Mouse (Mus musculus) spleen, adult 2 months (tissue): ENCODE measurements around the gene Ssbp4. TPM values are rescaled to one million over a fixed set of nuclear protein-coding genes. Genes with fewer than 3 reads are reported as not detected.

ENCODE experiments used
- DNase-seq, 2 experiments: peaks; one replicate each; pipeline versions ENCODE4 v3.0.0 to v3.0.0-alpha.2; 2012 to 2021; ENCODE audit warnings: low spot score in 2 of 2, low read depth in 1 of 2
- H3K27ac ChIP-seq: fragments of 200-500 bp; 2 replicates; pipeline ENCODE4 v1.5.1; 2012; ENCODE audit warnings: low read length, inconsistent platforms; ENCODE audit not compliant: insufficient read depth
- H3K27me3 ChIP-seq: fragments of 200-500 bp; 2 replicates; pipeline ENCODE4 v1.6.1; 2012; ENCODE audit warnings: mild to moderate bottlenecking, moderate library complexity, low read length, inconsistent platforms; ENCODE audit not compliant: control insufficient read depth, insufficient read depth
- H3K36me3 ChIP-seq: fragments of 200-500 bp; 2 replicates; pipeline ENCODE4 v1.6.1; 2012; ENCODE audit warnings: mild to moderate bottlenecking, low read length, inconsistent platforms; ENCODE audit not compliant: control insufficient read depth, insufficient read depth
- H3K4me1 ChIP-seq: fragments of 200-500 bp; 2 replicates; pipeline ENCODE4 v1.6.1; 2011; ENCODE audit warnings: inconsistent platforms; ENCODE audit not compliant: control insufficient read depth, insufficient read depth, insufficient read length
- H3K4me3 ChIP-seq: fragments of 200-500 bp; 2 replicates; pipeline ENCODE4 v1.5.1; 2011; ENCODE audit warnings: mild to moderate bottlenecking, inconsistent platforms; ENCODE audit not compliant: insufficient read depth, insufficient read length; ENCODE audit errors: extremely low read depth
- CTCF ChIP-seq: fragments of 200-500 bp; IDR thresholded peaks from 2 replicates; pipeline ENCODE4 v1.5.1; 2011; ENCODE audit warnings: mild to moderate bottlenecking, inconsistent platforms; ENCODE audit not compliant: insufficient read depth, insufficient read length, insufficient replicate concordance; ENCODE audit errors: extremely low read depth
- POLR2A ChIP-seq: fragments of 200-500 bp; IDR thresholded peaks from 2 replicates; pipeline ENCODE4 v1.6.1; 2011; ENCODE audit warnings: low read depth, low read length, inconsistent platforms
- WGBS: fragments of 180-500 bp; shearing (Covaris S2); methylation state at CpG from one replicate; pipeline ENCODE4 v1.1.7; 2018; 5-methylcytosine and 5-hydroxymethylcytosine counted together
- polyA plus RNA-seq: library from polyadenylated mRNA; depleted of rRNA; stranded (reverse); fragments of >200 nt; gene quantifications from 2 replicates; pipeline ENCODE4 v1.2.3, GENCODE M21; 2012

Gene Ssbp4
- polyA plus RNA-seq, 1 experiment, result 168 TPM

DNA sequence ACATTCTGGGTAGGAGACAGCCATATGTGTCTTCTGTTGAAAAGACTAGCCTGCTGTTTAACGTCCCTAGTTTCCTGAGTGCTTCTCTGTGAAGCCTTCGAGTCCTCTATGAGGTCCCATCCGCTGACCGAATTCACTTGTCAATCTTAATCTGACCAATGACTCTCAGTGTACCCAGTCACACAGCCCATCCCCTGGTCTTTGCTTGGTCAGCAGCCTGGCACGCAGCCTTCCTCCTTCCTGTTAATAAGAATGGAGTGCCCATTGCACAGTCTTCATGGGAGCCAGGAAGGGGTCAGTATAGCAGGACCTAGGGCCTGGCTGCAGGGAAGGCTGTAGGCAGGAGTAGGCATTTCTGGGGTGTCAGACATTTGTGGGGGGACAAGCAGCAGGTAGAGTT is 5.8 kb upstream of the Ssbp4 start:
- no peak for TF ChIP-seq CTCF
- TF ChIP-seq POLR2A, result no peak
- H3K4me3 ChIP-seq, result no peak overlapping the region

DNA sequence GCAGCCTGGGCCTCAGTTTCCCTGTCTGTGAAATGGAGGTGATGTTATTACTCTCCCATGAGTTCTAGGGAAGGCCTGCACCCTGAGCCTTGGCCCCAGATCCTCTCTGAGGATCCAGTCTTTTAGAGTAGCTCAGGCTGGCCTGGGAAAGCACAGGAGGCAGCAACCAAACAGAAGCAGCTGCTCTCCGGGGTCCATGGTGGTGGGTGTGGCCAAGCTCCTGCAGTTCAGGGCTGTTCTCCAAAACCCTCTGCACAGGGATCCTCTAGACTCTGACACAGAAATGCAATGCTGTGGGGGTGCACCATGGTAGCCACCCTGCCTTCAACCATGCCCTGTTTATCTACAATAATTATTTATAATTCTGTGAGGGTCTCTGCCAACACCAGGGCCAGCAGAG is 5.1 kb upstream of the Ssbp4 start:
- 44% methylated on average over 1 of the region's 1 CpGs for WGBS
- no peaks in the 10 kb centered on the region for H3K36me3 ChIP-seq
- no peaks in the 10 kb centered on the region for H3K27me3 ChIP-seq
- no peak for TF ChIP-seq POLR2A
- TF ChIP-seq CTCF, result no peak
- no peak for DNase-seq
- H3K27ac ChIP-seq, result no peak overlapping the region
- H3K4me1 ChIP-seq, result peaks cover 32% of the 10 kb centered on the region
- no peak overlapping the region for H3K4me3 ChIP-seq

More for the DNA sequence above, 5.8 kb upstream of the Ssbp4 start:
- Histone ChIP-seq H3K36me3 (no peaks in the 10 kb centered on the region), H3K27ac (peak overlapping the region; percentile 31; the same call in 1 of the 2 replicates), H3K27me3 (no peaks in the 10 kb centered on the region), H3K4me1 (peaks cover 31% of the 10 kb centered on the region)
- WGBS, result 51% methylated on average over 5 of the region's 5 CpGs
- DNase-seq, result no peak

DNA sequence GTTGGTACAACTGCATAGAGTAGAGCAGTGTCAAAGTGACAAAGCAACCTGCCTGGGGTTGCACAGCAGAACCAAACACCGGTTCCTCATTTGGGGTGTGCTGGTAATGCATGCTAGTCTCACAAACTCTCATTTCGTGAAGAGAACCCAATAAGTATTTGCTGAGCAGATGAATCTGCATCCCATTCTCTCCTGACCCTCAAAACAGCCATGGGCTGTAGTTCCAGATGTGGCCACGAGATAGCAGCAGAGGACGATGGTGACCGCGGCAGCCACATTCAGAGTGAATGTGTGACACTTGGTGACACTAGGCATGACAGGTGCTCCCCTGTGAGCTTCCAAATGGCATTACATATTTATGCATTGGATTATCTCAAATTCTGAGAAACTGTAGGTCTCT is 3.2 kb upstream of the Ssbp4 start:
- no peaks in the 10 kb centered on the region for H3K36me3 ChIP-seq
- H3K4me1 ChIP-seq, result peaks cover 25% of the 10 kb centered on the region
- H3K4me3 ChIP-seq, result peak overlapping the region; percentile 61; the same call in 1 of the 2 replicates
- H3K27me3 ChIP-seq, result no peaks in the 10 kb centered on the region
- peak; percentile 75 to 90 for DNase-seq
- 0% methylated on average over 6 of the region's 6 CpGs for WGBS
- TF ChIP-seq CTCF (peak; percentile 96; the same call in 1 of the 2 replicates), POLR2A (no peak)
- peak overlapping the region; percentile 84 for H3K27ac ChIP-seq

DNA sequence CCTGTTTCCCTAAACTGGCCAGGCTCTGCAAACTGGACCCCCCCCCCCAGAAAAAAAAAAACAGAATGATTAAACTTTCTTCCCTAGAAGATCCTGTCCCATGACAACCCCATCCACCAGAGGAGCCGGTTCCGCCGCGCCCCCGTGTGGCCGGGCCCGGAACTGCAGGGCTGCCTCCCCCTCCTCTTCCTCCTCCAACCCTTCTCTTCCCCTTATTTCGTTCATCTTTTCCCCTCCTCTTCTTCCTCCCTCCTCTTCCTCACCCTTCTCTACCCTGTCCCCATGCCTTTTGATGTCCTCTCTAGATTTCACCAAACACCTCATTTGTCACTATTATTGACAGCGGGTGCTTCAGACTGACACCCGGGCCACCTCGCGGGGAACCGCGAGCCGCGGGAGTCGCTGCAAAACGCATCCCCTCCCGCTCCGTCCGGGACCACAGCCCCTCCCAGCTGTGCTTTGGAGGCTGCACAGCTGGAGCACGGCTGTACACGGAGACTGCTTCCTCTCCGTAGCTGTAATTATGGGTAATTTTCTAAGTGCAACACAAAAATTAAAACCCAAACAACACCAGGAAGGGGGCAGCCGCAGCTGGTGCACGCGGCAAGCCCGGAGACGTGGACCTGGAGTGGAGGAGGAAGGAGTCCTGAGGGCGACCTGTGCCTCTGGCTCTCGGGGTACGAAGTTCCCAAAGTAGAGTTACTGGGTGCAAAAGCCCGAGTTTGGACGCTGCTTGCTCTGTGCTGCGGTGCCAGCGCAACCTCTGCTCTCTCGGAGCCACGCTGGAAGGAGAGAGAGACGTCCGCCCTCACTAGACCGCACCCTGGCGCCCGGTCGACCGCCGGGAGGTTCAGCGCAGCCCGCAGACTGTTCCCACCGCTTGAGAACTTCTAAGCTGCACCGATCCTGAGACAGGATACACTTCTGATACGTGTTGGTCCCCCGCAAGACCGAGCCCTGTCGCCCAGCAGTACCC is 2.4 kb upstream of the Ssbp4 start:
- no peaks in the 10 kb centered on the region for H3K27me3 ChIP-seq
- WGBS, result under 1% methylated on average over 54 of the region's 54 CpGs
- no peaks in the 10 kb centered on the region for H3K36me3 ChIP-seq
- peak in 1 of 2 experiments; percentile 79 for DNase-seq
- H3K4me1 ChIP-seq, result peaks cover 23% of the 10 kb centered on the region
- H3K4me3 ChIP-seq, result peak overlapping the region; percentile 61
- peak overlapping the region; percentile 84 for H3K27ac ChIP-seq
- TF ChIP-seq POLR2A (no peak), CTCF (peak; percentile 97)

DNA sequence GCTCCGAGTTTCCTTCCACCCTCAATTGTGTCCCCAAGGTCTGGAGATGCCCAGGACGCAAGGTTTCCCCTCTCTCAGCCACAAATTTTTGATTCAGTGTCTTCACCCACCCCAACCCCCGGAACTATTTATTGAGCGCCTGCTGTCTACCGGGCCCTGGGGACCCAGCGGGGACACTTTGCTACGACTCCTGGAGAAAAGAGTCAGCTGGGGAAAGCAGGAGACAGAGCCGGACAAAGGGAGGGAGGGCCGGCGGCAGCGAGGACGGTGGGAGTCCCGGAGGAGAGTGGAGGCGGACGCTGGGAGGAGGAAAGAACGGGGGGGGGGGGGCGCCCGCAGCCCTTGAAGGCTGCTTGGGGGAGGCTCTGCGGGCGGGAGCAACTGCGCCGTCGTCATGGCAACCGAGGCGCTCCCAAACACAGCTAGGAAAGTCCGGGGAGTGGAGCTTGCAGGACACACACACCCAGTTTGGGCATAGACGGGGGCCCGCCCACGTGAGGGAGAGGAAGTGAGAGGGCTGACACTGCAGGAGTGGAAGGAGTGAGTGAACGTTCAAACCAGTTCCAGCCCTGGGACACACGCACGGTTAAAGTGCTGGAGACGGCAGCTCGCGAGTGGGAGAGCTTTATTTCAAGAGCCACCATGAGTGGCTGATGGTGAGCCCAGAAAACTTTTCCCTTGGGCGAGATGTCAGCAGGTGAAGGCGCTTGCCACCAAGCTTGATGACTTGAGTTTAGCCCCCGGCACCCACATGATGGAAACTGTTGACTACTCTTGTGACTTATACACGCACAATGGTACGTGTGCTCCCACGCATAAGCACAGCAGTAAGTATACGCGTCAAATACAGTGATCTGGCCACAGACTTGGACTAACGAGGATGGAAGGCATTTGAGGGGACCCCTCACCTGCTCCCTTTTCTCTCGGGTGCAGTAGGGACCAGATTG is 1.4 kb upstream of the Ssbp4 start:
- peak; percentile 86 to 90 for DNase-seq
- Histone ChIP-seq H3K4me3 (peak overlapping the region; percentile 58), H3K27me3 (no peaks in the 10 kb centered on the region), H3K36me3 (no peaks in the 10 kb centered on the region), H3K27ac (peak overlapping the region; percentile 90), H3K4me1 (peaks cover 18% of the 10 kb centered on the region)
- TF ChIP-seq POLR2A, result no peak
- no peak for TF ChIP-seq CTCF
- under 1% methylated on average over 43 of the region's 45 CpGs for WGBS

DNA sequence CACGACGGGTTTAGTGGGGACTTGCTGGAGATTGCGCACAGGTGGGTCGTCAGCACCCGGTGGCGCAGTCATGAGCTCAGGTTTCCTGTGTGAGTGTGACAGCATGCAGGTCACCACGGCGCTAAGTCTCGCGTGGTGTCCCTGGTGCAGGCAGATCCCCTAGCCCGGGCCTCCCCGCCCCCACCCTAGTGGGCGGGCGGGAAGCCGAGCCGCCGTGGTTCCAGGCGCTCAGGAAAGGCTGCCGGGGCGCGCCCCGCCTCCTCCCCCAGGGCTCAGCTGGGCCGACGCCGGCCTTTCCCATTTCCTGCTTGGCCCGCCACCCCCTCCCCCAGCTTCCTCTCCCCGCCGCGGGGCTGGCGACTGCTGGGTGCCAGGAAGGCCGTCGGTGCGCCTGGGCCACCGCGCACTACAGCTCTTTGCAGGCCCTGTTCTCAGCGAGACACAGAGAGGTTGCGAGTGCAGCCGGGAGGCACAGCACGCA is 736 bp upstream of the Ssbp4 start:
- TF ChIP-seq CTCF (no peak), POLR2A (peak; percentile 19)
- Histone ChIP-seq H3K4me3 (peak overlapping the region; percentile 58), H3K27me3 (no peaks in the 10 kb centered on the region), H3K27ac (peak overlapping the region; percentile 90), H3K4me1 (peaks cover 18% of the 10 kb centered on the region), H3K36me3 (no peaks in the 10 kb centered on the region)
- DNase-seq, result peak; percentile 76 to 82
- WGBS, result under 1% methylated on average over 38 of the region's 39 CpGs
